Mouse (Mus musculus) cerebellum, adult 2 months (tissue): ENCODE measurements around the gene Podxl.

Experiments used
- CTCF ChIP-seq: fragments of 200-500 bp; IDR thresholded peaks from 2 replicates; pipeline ENCODE4 v1.5.1; 2011; ENCODE audit warnings: low read depth, mild to moderate bottlenecking, control low read depth, low read length, moderate library complexity, borderline replicate concordance; ENCODE audit not compliant: insufficient read depth
- POLR2A ChIP-seq: fragments of 200-500 bp; IDR thresholded peaks from 2 replicates; pipeline ENCODE4 v1.6.1; 2011; ENCODE audit warnings: low read length, control low read depth, borderline replicate concordance; ENCODE audit not compliant: insufficient read depth

DNA sequence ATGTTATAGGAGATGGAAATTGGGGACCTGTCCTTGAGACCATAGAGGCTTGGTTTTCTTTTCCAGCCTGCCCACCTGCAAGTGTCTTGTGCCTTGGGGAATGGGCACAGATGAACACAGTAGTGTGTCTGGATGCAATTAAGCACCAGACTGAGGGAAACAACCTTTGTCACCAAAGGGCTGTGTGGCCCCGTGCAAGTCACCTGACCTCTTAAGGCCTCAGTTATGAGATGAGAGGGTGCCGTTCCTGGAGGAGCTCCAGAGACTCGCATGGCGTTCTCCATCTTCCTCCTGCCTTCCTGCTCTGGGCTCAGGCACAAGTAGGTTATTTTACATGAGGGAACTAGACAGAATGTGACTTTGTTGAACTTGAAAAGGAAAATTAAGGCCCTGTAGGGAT is 41.3 kb downstream of the Podxl start:
- TF ChIP-seq POLR2A: no peak
- TF ChIP-seq CTCF: no peak
